Comparison of ENCODE assay signal across 10 mouse cellular contexts in the genomic region with DNA sequence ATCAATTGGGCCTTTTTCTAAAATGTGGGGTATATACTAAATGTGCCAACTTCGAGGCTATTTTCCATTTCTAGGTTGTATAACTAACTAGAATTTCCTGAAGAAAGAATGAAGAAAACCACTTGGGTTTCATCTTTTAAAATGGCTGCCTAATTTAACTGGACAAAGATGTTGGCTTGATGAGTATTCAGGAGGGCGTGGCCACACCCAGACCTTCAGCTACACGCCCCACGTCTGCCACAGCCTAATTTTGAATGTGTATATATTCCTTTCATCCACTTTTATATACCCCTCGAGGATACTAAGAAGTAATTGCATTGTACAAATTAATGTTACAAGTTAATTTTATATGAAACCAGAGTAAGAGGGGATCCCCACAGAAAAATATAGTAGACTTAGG. TPM values are rescaled to one million over a fixed set of nuclear protein-coding genes. Genes with fewer than 3 reads are reported as not detected.
DNase-seq lines count a peak whose midpoint lies in the region; ATAC-seq lines count a peak whose summit lies in the region.
"Had no signal": no experiment of that assay in that cellular context is flagged by ENCODE, and none has a peak within 500 bp of the region (broad histone marks: within the 10 kb centered on the region; RNA-seq: fewer than 3 reads in every experiment).

No protein-coding gene starts in this region.

- WGBS in heart, embryonic 12.5 days: 67% methylated on average over 5 of the region's 5 CpGs
- WGBS in lung, embryonic 16.5 days: 48% methylated on average over 5 of the region's 5 CpGs
- 73% methylated on average over 5 of the region's 5 CpGs for WGBS in intestine, embryonic 14.5 days
- 50% methylated on average over 5 of the region's 5 CpGs for WGBS in stomach, embryonic 15.5 days

- no peaks in the 10 kb centered on the region for H3K36me3 ChIP-seq in heart, embryonic 12.5 days
- H3K36me3 ChIP-seq in lung, embryonic 16.5 days (ENCODE audit: control insufficient read depth, insufficient read depth, low read length): peaks cover 3% of the 10 kb centered on the region; the same call in 1 of the 2 replicates
- H3K36me3 ChIP-seq in intestine, embryonic 14.5 days (ENCODE audit: control insufficient read depth, insufficient read depth, low read length): peaks cover 15% of the 10 kb centered on the region
- H3K36me3 ChIP-seq in stomach, embryonic 15.5 days: no peaks in the 10 kb centered on the region

- peak overlapping the region; percentile 55 for H3K4me3 ChIP-seq in heart, embryonic 12.5 days
- peak overlapping the region; percentile 60 for H3K4me3 ChIP-seq in lung, embryonic 16.5 days (ENCODE audit: low read length)
- peak overlapping the region; percentile 47 for H3K4me3 ChIP-seq in intestine, embryonic 14.5 days (ENCODE audit: low read depth, low read length)
- H3K4me3 ChIP-seq in stomach, embryonic 15.5 days (replicated peaks): peak overlapping the region; percentile 46

- peak overlapping the region; percentile 97 for H3K4me2 ChIP-seq in heart, embryonic 12.5 days
- peak overlapping the region; percentile 76 for H3K4me2 ChIP-seq in lung, embryonic 16.5 days (ENCODE audit: low read depth, low read length)
- peak overlapping the region; percentile 74 for H3K4me2 ChIP-seq in intestine, embryonic 14.5 days (ENCODE audit: low read length)
- H3K4me2 ChIP-seq in stomach, embryonic 15.5 days: peak overlapping the region; percentile 72

- no peaks in the 10 kb centered on the region for H3K9me3 ChIP-seq in heart, embryonic 12.5 days (replicated peaks)
- H3K9me3 ChIP-seq in lung, embryonic 16.5 days (ENCODE audit: control insufficient read depth, low read length): no peaks in the 10 kb centered on the region
- H3K9me3 ChIP-seq in intestine, embryonic 14.5 days (ENCODE audit: control insufficient read depth, low read length): no peaks in the 10 kb centered on the region
- no peaks in the 10 kb centered on the region for H3K9me3 ChIP-seq in stomach, embryonic 15.5 days

- intact Hi-C loops in heart, postnatal 25 days (cut with DNase I): no loop called here

- no peaks in the 10 kb centered on the region for H3K27me3 ChIP-seq in heart, embryonic 12.5 days (replicated peaks)
- no peaks in the 10 kb centered on the region; the same call in 1 of the 2 replicates for H3K27me3 ChIP-seq in lung, embryonic 16.5 days (ENCODE audit: control insufficient read depth, insufficient read depth, low read depth, low read length)
- H3K27me3 ChIP-seq in intestine, embryonic 14.5 days (replicated peaks; ENCODE audit: control insufficient read depth, insufficient read depth, low read length): no peaks in the 10 kb centered on the region
- H3K27me3 ChIP-seq in stomach, embryonic 15.5 days (replicated peaks): no peaks in the 10 kb centered on the region

- H3K27ac ChIP-seq in heart, embryonic 12.5 days (ENCODE audit: poor library complexity, severe bottlenecking): no peak overlapping the region
- H3K27ac ChIP-seq in lung, embryonic 16.5 days (ENCODE audit: low read length): no peak overlapping the region
- no peak overlapping the region; the same call in 1 of the 2 replicates for H3K27ac ChIP-seq in intestine, embryonic 14.5 days (ENCODE audit: low read depth)
- H3K27ac ChIP-seq in stomach, embryonic 15.5 days: peak overlapping the region; percentile 90; the same call in 1 of the 2 replicates

- no peak for ATAC-seq in heart, embryonic 12.5 days (ENCODE audit: insufficient number of reproducible peaks, low FRiP score)
- ATAC-seq in lung, embryonic 16.5 days (ENCODE audit: low read depth): no peak
- no peak for ATAC-seq in intestine, embryonic 14.5 days (replicated peaks; ENCODE audit: low FRiP score, low TSS enrichment, low read depth)
- ATAC-seq in stomach, embryonic 15.5 days (ENCODE audit: insufficient read depth, low FRiP score, low read depth): no peak
- ATAC-seq in inflammation-experienced regulatory T-cells, adult 6 months: no peak

- no peak for DNase-seq in heart, postnatal 25 days (ENCODE audit: low spot score)
- DNase-seq in lung, adult 18-20 months: no peak
- DNase-seq in intestine, embryonic 14.5 days (ENCODE audit: low spot score): no peak
- DNase-seq in spleen, adult 18-20 months: no peak
- DNase-seq: right cerebral cortex, postnatal 14 days; thymus, postnatal 25 days had no signal

- H3K4me1 ChIP-seq in heart, embryonic 12.5 days (replicated peaks): peaks cover 14% of the 10 kb centered on the region; the same call in 1 of the 2 replicates
- peaks cover 5% of the 10 kb centered on the region for H3K4me1 ChIP-seq in lung, embryonic 16.5 days (replicated peaks; ENCODE audit: control insufficient read depth, insufficient read depth, low read length)
- no peaks in the 10 kb centered on the region; the same call in 1 of the 2 replicates for H3K4me1 ChIP-seq in intestine, embryonic 14.5 days (replicated peaks; ENCODE audit: control insufficient read depth, insufficient read depth, low read length)
- H3K4me1 ChIP-seq in stomach, embryonic 15.5 days: peaks cover 4% of the 10 kb centered on the region; the same call in 1 of the 2 replicates

- H3K9ac ChIP-seq in heart, embryonic 12.5 days: no peak overlapping the region
- peak overlapping the region; percentile 73; the same call in 1 of the 2 replicates for H3K9ac ChIP-seq in lung, embryonic 16.5 days (ENCODE audit: low read length)
- peak overlapping the region; percentile 61 for H3K9ac ChIP-seq in intestine, embryonic 14.5 days (ENCODE audit: low read length)
- H3K9ac ChIP-seq in stomach, embryonic 15.5 days: no peak overlapping the region; the same call in 1 of the 2 replicates

RNA-seq across cellular contexts. Expression of a gene that starts 2.2 kb away (rescaled TPM):
- 230 and 232 TPM in 2 replicates for polyA plus RNA-seq in heart, embryonic 12.5 days (2016; fragmentation: Nextera tagmentation; extraction: Ambion mirVana)
- total RNA-seq in heart, postnatal 25 days (2021): 100 to 1,000 TPM; 176 to 187 TPM
- 771 and 862 TPM in 2 replicates for polyA plus RNA-seq in lung, embryonic 16.5 days (2015; fragmentation: Nextera tagmentation; extraction: Ambion mirVana)
- polyA plus RNA-seq in intestine, embryonic 14.5 days (2014; fragmentation: Nextera tagmentation; extraction: Ambion mirVana): 458 and 463 TPM in 2 replicates
- 740 and 755 TPM in 2 replicates for polyA plus RNA-seq in stomach, embryonic 15.5 days (2015; fragmentation: Nextera tagmentation; extraction: Ambion mirVana)
- polyA plus RNA-seq in inflammation-experienced regulatory T-cells, adult 6 months (2017; shearing (Covaris generic)): under 1 TPM in 2 of 3 experiments, not detected in 1; 0.15 to 0.16 TPM

Comparison
In these comparisons a context has a peak if more than half of its experiments do, and no peak if none do; other contexts are left out.
1. H3K9ac ChIP-seq: peak in lung, embryonic 16.5 days (single experiment) and intestine, embryonic 14.5 days (single experiment); none in heart, embryonic 12.5 days (single experiment) and stomach, embryonic 15.5 days (single experiment).
2. RNA of a gene that starts 2.2 kb away (polyA plus RNA-seq): 771 to 862 TPM in lung, embryonic 16.5 days, 740 to 755 TPM in stomach, embryonic 15.5 days, 458 to 463 TPM in intestine, embryonic 14.5 days and 230 to 232 TPM in heart, embryonic 12.5 days; 0.15 to 0.16 TPM in inflammation-experienced regulatory T-cells, adult 6 months; every median in the first group is over 100 times any median in the second.
3. Peak in every context shown above with its lines, with median percentiles within 50 percentile points of each other: H3K4me2 ChIP-seq and H3K4me3 ChIP-seq.